Mouse (Mus musculus): ENCODE data around the gene Gstm2. TPM values are rescaled to one million over a fixed set of nuclear protein-coding genes. Genes with fewer than 3 reads are reported as not detected.
"Not testable (repeated sequence)": the region's sequence is repeated elsewhere in the genome, so short reads cannot be mapped to it uniquely, and the experiment has no call there.

Gstm2 gene
- polyA plus RNA-seq, 1 experiment from 2014 or later = 15.6 TPM

- not testable (repeated sequence) for H3K4me3 ChIP-seq; ATAC-seq (ENCODE audit: low FRiP score, low read depth); H3K4me1 ChIP-seq; H3K9ac ChIP-seq (replicated peaks); H3K4me2 ChIP-seq (replicated peaks); H3K9me3 ChIP-seq; H3K27ac ChIP-seq (replicated peaks); H3K36me3 ChIP-seq; H3K27me3 ChIP-seq
- WGBS = 92% methylated on average over 2 of the region's 2 CpGs
Observed at GRCm38 (mm10) chr3:107985141-107985540, 1.1 kb downstream of the Gstm2 start.

- WGBS = 88% methylated on average over 5 of the region's 5 CpGs
- no peak for ATAC-seq (ENCODE audit: low FRiP score, low read depth)
- Histone ChIP-seq H3K4me2 (replicated peaks) (no peak overlapping the region), H3K4me1 (no peaks in the 10 kb centered on the region), H3K27ac (replicated peaks) (no peak overlapping the region), H3K9me3 (no peaks in the 10 kb centered on the region), H3K9ac (replicated peaks) (no peak overlapping the region), H3K27me3 (no peaks in the 10 kb centered on the region), H3K36me3 (no peaks in the 10 kb centered on the region), H3K4me3 (no peak overlapping the region)
Observed at GRCm38 (mm10) chr3:107984471-107984870, 1.8 kb downstream of the Gstm2 start.

DNA sequence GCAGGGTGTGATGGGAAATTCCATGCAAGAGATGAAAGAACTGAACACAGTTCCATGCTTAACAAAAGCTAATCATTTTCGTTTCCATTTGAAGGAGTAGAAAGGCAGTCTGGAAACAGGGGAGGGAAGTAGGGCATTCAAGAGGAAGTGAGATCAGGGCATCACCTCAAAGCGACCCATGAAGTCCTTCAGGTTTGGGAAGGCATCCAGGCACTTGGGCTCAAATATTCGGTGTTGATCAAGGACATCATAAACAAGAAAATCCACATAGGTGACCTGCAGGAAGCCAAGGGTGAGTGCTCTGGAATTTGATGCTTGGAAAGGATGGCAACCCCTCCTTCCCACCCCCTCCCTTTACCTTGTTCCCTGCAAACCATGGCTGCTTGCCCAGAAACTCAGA, 2.5 kb downstream of the Gstm2 start:
- Histone ChIP-seq H3K9me3 (no peaks in the 10 kb centered on the region), H3K9ac (replicated peaks) (no peak overlapping the region), H3K27me3 (no peaks in the 10 kb centered on the region), H3K4me3 (no peak overlapping the region), H3K4me1 (no peaks in the 10 kb centered on the region), H3K36me3 (no peaks in the 10 kb centered on the region), H3K27ac (replicated peaks) (no peak overlapping the region), H3K4me2 (replicated peaks) (no peak overlapping the region)
- ATAC-seq (ENCODE audit: low FRiP score, low read depth) = no peak
- WGBS = 75% methylated on average over 3 of the region's 3 CpGs

DNA sequence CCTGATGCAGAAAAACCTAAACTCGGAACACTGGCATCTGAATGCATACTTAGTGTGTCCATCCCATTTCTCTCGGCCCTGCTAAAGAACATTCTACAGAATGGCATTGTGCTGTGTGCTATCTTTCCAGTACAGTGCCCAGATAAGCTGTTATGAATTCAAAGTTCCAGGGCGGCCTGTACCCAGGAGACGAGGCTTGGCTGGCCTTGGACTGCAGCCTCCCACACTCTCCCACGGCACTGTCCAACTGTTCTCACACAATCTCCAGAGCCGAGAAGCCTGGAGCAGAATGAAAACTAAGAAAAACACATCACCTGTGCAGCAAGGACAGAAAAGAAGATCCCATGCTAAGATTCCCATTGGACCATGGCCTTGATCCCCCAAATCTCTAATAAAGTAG, 3.5 kb downstream of the Gstm2 start:
- ATAC-seq (ENCODE audit: low FRiP score, low read depth) = no peak

GRCm38 (mm10) chr3:107981261-107981660, 5.0 kb downstream of the Gstm2 start:
- H3K36me3 ChIP-seq = no peaks in the 10 kb centered on the region
- H3K9ac ChIP-seq (replicated peaks) = no peak overlapping the region
- ATAC-seq (ENCODE audit: low FRiP score, low read depth) = no peak
- no peak overlapping the region for H3K27ac ChIP-seq (replicated peaks)
- H3K4me1 ChIP-seq = no peaks in the 10 kb centered on the region
- H3K4me2 ChIP-seq (replicated peaks) = no peak overlapping the region
- H3K4me3 ChIP-seq = no peak overlapping the region
- WGBS = 66% methylated on average over 3 of the region's 3 CpGs
- no peaks in the 10 kb centered on the region for H3K9me3 ChIP-seq
- H3K27me3 ChIP-seq = no peaks in the 10 kb centered on the region

More for the DNA sequence above, 3.5 kb downstream of the Gstm2 start:
- Histone ChIP-seq H3K4me2 (replicated peaks) (no peak overlapping the region), H3K9me3 (no peaks in the 10 kb centered on the region), H3K36me3 (no peaks in the 10 kb centered on the region), H3K4me1 (no peaks in the 10 kb centered on the region), H3K27ac (replicated peaks) (no peak overlapping the region), H3K4me3 (no peak overlapping the region), H3K9ac (replicated peaks) (no peak overlapping the region), H3K27me3 (no peaks in the 10 kb centered on the region)
- WGBS = 84% methylated on average over 6 of the region's 6 CpGs

- 84% methylated on average over 3 of the region's 3 CpGs for WGBS
- Histone ChIP-seq H3K27me3 (no peaks in the 10 kb centered on the region), H3K4me1 (no peaks in the 10 kb centered on the region), H3K4me3 (no peak overlapping the region), H3K9me3 (no peaks in the 10 kb centered on the region), H3K4me2 (replicated peaks) (no peak overlapping the region), H3K27ac (replicated peaks) (no peak overlapping the region), H3K9ac (replicated peaks) (no peak overlapping the region), H3K36me3 (no peaks in the 10 kb centered on the region)
- no peak for ATAC-seq (ENCODE audit: low FRiP score, low read depth)
Observed at GRCm38 (mm10) chr3:107977691-107978090, 8.6 kb downstream of the Gstm2 start.

- H3K9ac ChIP-seq (replicated peaks) = no peak overlapping the region
- no peak for ATAC-seq (ENCODE audit: low FRiP score, low read depth)
- no peaks in the 10 kb centered on the region for H3K4me1 ChIP-seq
- WGBS = 93% methylated on average over 1 of the region's 1 CpGs
- no peak overlapping the region for H3K4me3 ChIP-seq
- H3K36me3 ChIP-seq = no peaks in the 10 kb centered on the region
- no peaks in the 10 kb centered on the region for H3K27me3 ChIP-seq
- H3K4me2 ChIP-seq (replicated peaks) = no peak overlapping the region
- no peaks in the 10 kb centered on the region for H3K9me3 ChIP-seq
- H3K27ac ChIP-seq (replicated peaks) = no peak overlapping the region
Observed at GRCm38 (mm10) chr3:107974237-107974636, 12.0 kb downstream of the Gstm2 start.

DNA sequence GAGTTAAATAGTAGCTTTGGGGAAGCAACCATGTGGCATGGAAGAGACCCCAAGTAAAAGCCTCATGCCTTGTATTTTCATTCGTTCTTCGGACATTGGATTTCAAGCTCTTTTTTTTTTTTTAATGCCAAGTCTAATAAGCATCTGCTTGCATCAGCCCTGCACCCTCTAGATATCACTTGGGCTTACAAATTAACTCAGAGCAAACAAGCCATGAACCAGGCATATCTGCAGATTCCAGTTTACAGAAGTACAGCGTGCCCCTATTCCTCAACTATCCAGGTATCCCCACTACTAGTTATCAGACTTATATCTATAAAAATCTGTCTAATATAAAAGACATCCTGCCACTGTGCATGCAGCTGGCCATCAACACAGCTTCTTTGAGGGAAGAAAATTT, 14.2 kb downstream of the Gstm2 start:
- no peak overlapping the region for H3K27ac ChIP-seq (replicated peaks)
- H3K9me3 ChIP-seq = no peaks in the 10 kb centered on the region
- no peaks in the 10 kb centered on the region for H3K27me3 ChIP-seq
- no peaks in the 10 kb centered on the region for H3K36me3 ChIP-seq
- no peak for ATAC-seq (ENCODE audit: low FRiP score, low read depth)
- H3K4me3 ChIP-seq = no peak overlapping the region
- no peak overlapping the region for H3K9ac ChIP-seq (replicated peaks)
- H3K4me1 ChIP-seq = no peaks in the 10 kb centered on the region
- WGBS = 90% methylated on average over 3 of the region's 3 CpGs
- no peak overlapping the region for H3K4me2 ChIP-seq (replicated peaks)

- H3K27ac ChIP-seq (replicated peaks); H3K27me3 ChIP-seq; ATAC-seq (ENCODE audit: low FRiP score, low read depth); H3K36me3 ChIP-seq; H3K4me2 ChIP-seq (replicated peaks); H3K9me3 ChIP-seq; H3K4me1 ChIP-seq; H3K9ac ChIP-seq (replicated peaks); H3K4me3 ChIP-seq: not testable (repeated sequence)
- 56% methylated on average over 3 of the region's 3 CpGs for WGBS
Observed at GRCm38 (mm10) chr3:107971101-107971500, 15.2 kb downstream of the Gstm2 start.

GRCm38 (mm10) chr3:107968724-107969395, 17.4 kb downstream of the Gstm2 start, which contains the start of gene Gstm3:
Gene Gstm3 (minus strand): TSS chr3:107969283.
- whole genome bisulfite sequencing = 67% methylated on average over 13 of the region's 13 CpGs
- H3K4me2 ChIP-seq (replicated peaks) = no peak within 1 kb of the TSS
- ATAC-seq (ENCODE audit: low FRiP score, low read depth) = no peak

GRCm38 (mm10) chr3:107966631-107967030, 19.6 kb downstream of the Gstm2 start:
- H3K4me2 ChIP-seq (replicated peaks) = no peak overlapping the region
- no peak overlapping the region for H3K4me3 ChIP-seq
- 94% methylated on average over 5 of the region's 5 CpGs for WGBS
- H3K9me3 ChIP-seq = no peaks in the 10 kb centered on the region
- H3K9ac ChIP-seq (replicated peaks) = no peak overlapping the region
- no peaks in the 10 kb centered on the region for H3K36me3 ChIP-seq
- H3K27ac ChIP-seq (replicated peaks) = no peak overlapping the region
- H3K27me3 ChIP-seq = no peaks in the 10 kb centered on the region
- ATAC-seq (ENCODE audit: low FRiP score, low read depth) = no peak
- 0 out of 2 replicates have a peak, but pooled peaks cover 10% of the 10 kb centered on the region for H3K4me1 ChIP-seq

More at GRCm38 (mm10) chr3:107968724-107969395, 17.4 kb downstream of the Gstm2 start, which contains the start of gene Gstm3:
- Histone ChIP-seq H3K27ac (replicated peaks) (no peak within 1 kb of the TSS), H3K9ac (replicated peaks) (no peak within 1 kb of the TSS), H3K4me1 (0 out of 2 replicates have a peak, but pooled peaks cover 10% of the 10 kb centered on the region), H3K9me3 (no peaks in the 10 kb centered on the region), H3K4me3 (no peak within 1 kb of the TSS), H3K27me3 (no peaks in the 10 kb centered on the region), H3K36me3 (no peaks in the 10 kb centered on the region)

GRCm38 (mm10) chr3:107965592-107965991, 20.7 kb downstream of the Gstm2 start:
- H3K9ac ChIP-seq (replicated peaks) = no peak overlapping the region
- H3K4me3 ChIP-seq = no peak overlapping the region
- H3K36me3 ChIP-seq = no peaks in the 10 kb centered on the region
- ATAC-seq (ENCODE audit: low FRiP score, low read depth) = no peak
- no peaks in the 10 kb centered on the region for H3K9me3 ChIP-seq
- WGBS = 63% methylated on average over 1 of the region's 1 CpGs
- no peak overlapping the region for H3K27ac ChIP-seq (replicated peaks)
- H3K4me1 ChIP-seq = 0 out of 2 replicates have a peak, but pooled peaks cover 10% of the 10 kb centered on the region
- H3K4me2 ChIP-seq (replicated peaks) = no peak overlapping the region
- H3K27me3 ChIP-seq = no peaks in the 10 kb centered on the region
